Mouse (Mus musculus) c-Kit-negative CD71-positive TER-119-positive erythroid progenitor cells, embryonic 14.5 days (primary cell): ENCODE data around the gene Atxn7l3.
"Not testable (repeated sequence)": the region's sequence is repeated elsewhere in the genome, so short reads cannot be mapped to it uniquely, and the experiment has no call there.

Source experiments
- DNase-seq: peaks from one replicate; pipeline ENCODE4 v3.0.0-alpha.2; 2013; ENCODE audit warnings: low read depth, low spot score

Atxn7l3 gene

GRCm38 (mm10) chr11:102294887-102295597 lies 1.4 kb downstream of the Atxn7l3 start:
- DNase-seq: no peak

GRCm38 (mm10) chr11:102294416-102294815 lies 2.0 kb downstream of the Atxn7l3 start:
- DNase-seq: no peak

GRCm38 (mm10) chr11:102293971-102294370 lies 2.5 kb downstream of the Atxn7l3 start:
- DNase-seq: no peak

- no peak for DNase-seq
Observed at GRCm38 (mm10) chr11:102291051-102291535, 5.3 kb downstream of the Atxn7l3 start.

- DNase-seq: no peak
Observed at GRCm38 (mm10) chr11:102290141-102290540, 6.3 kb downstream of the Atxn7l3 start.

- no peak for DNase-seq
Observed at GRCm38 (mm10) chr11:102289511-102290100, 6.8 kb downstream of the Atxn7l3 start.

- DNase-seq: no peak
Observed at GRCm38 (mm10) chr11:102288913-102289312, 7.5 kb downstream of the Atxn7l3 start.

GRCm38 (mm10) chr11:102288027-102288804 lies 8.2 kb downstream of the Atxn7l3 start:
- DNase-seq: no peak

GRCm38 (mm10) chr11:102287485-102287884 lies 8.9 kb downstream of the Atxn7l3 start:
- no peak for DNase-seq

- no peak for DNase-seq
Observed at GRCm38 (mm10) chr11:102285095-102285834, 11.2 kb downstream of the Atxn7l3 start.

GRCm38 (mm10) chr11:102284501-102285094 lies 11.8 kb downstream of the Atxn7l3 start, which contains the start of gene Tmub2:
Gene Tmub2 (plus strand): TSS chr11:102284931.
- DNase-seq: peak; percentile 99

- no peak for DNase-seq
Observed at GRCm38 (mm10) chr11:102283922-102284321, 12.5 kb downstream of the Atxn7l3 start.

- DNase-seq: not testable (repeated sequence)
Observed at GRCm38 (mm10) chr11:102280267-102280666, 16.2 kb downstream of the Atxn7l3 start.

- no peak for DNase-seq
Observed at GRCm38 (mm10) chr11:102279595-102279994, 16.8 kb downstream of the Atxn7l3 start.

- no peak for DNase-seq
Observed at GRCm38 (mm10) chr11:102277754-102278153, 18.7 kb downstream of the Atxn7l3 start.

GRCm38 (mm10) chr11:102276411-102276915 lies 20.0 kb downstream of the Atxn7l3 start:
- no peak for DNase-seq

- DNase-seq: no peak
Observed at GRCm38 (mm10) chr11:102268520-102269244, 27.7 kb downstream of the Atxn7l3 start, which contains the start of gene Asb16. Gene Asb16 (plus strand): TSS chr11:102268743.

- DNase-seq: no peak
Observed at GRCm38 (mm10) chr11:102267480-102267879, 29.0 kb downstream of the Atxn7l3 start.

GRCm38 (mm10) chr11:102266631-102267355 lies 29.6 kb downstream of the Atxn7l3 start:
- no peak for DNase-seq
